Mouse (Mus musculus): ENCODE results near the gene 2810004N23Rik.
A peak's percentile ranks its signal among the peaks of the same experiment; 100 is the strongest.

Gene 2810004N23Rik

DNA sequence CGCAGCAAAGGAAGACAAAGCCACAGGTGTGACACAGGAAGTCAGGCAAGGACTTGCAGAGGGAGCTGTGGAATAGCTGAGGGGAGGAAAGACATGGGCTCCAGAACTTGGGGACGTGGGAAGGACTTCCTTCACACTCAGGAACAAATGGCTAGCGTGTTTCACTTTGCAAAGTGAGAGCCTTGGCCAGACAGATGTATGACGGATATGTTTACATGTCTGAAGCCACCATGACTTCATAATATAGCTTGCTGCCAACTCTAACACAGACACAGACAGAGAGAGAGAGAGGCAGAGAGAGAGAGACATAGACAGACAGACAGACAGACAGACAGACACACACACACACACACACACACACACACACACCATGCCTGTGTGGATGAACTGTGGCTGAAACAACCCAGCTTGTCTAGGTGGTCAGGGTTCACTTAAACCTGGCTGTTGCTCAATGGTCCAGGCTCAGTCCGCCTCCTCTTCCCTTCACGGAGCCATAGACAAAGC, 43.3 kb downstream of the 2810004N23Rik start:
- DNase-seq (ENCODE audit: low read depth) = no peak

DNA sequence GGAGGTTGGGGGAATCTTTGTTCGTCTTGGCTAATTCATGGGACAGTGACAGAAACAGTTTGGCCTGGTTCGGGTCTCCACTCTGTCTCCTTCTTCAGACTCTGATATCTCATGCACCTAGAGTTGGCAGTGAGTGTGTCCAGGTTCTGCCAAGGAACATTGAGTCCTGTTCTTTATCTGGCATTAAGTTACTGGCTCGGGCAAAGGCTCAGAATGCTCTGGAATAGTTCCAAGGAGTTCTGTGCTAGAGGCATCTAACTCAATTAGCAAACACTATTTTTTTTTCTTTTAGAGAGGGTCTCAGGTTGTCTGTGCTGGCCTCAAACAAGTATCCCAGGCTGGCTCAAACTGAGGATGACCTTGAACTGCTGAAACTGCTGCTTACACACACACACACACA, 45.6 kb downstream of the 2810004N23Rik start:
- no peak for DNase-seq (ENCODE audit: low read depth)

DNA sequence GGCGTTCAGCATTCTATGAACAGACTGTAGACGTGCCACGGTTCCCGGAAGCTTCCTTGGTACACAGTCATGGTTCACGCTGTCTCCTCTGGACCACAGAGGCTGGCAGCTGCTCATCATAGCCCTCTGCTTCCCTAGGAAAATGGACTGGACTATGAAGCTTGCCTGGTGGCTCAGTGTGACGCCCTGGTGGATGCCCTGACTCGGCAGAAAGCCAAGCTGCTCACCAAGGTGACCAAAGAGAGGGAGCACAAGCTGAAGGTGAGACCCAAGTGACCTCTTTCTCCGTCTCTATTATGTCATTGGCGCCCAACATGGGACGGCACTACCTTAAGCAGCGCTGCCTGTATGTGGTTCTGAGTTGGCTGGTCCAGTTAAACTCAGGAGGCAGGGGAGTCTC, 46.1 kb downstream of the 2810004N23Rik start:
- no peak for DNase-seq (ENCODE audit: low read depth)

DNA sequence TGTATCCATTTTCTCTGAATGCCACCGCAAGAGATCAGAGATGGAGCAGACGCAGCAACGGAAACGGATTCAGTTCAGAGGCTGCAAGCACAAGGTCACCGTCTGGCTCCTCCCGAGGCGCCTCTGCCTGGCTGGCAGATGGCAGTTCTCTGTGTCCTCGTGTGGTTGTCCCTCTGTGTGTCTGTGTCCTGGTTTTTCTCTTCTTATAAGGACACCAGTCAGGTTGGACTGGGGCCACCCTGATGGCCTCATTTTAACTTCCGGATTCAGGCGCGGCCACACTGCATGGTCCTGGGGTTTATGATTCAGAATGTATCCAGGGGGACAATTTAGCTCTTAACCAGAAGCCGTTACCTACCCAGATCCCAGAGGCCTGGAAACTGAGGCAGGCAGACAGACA, 47.0 kb downstream of the 2810004N23Rik start:
- no peak for DNase-seq (ENCODE audit: low read depth)

DNA sequence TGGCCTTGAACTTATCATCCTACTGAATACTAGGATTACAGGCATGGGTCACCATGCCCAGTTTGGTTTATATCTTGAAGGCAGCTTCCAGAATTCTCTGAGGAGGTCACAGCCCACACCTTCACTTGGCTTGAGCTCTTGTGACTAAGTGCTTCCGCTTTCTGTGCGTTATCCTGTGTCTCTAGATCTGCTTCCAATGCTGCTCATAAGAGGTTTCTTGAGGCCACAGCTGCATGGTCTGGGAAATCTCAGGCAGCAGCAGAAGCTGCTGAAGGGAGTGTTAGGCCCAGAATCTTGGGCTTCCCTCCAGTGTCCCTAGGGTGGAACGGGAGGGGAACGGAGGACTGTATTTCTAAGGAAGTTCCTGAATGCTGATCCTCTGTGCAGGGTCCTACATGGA, 49.6 kb downstream of the 2810004N23Rik start:
- DNase-seq (ENCODE audit: low read depth) = no peak

DNA sequence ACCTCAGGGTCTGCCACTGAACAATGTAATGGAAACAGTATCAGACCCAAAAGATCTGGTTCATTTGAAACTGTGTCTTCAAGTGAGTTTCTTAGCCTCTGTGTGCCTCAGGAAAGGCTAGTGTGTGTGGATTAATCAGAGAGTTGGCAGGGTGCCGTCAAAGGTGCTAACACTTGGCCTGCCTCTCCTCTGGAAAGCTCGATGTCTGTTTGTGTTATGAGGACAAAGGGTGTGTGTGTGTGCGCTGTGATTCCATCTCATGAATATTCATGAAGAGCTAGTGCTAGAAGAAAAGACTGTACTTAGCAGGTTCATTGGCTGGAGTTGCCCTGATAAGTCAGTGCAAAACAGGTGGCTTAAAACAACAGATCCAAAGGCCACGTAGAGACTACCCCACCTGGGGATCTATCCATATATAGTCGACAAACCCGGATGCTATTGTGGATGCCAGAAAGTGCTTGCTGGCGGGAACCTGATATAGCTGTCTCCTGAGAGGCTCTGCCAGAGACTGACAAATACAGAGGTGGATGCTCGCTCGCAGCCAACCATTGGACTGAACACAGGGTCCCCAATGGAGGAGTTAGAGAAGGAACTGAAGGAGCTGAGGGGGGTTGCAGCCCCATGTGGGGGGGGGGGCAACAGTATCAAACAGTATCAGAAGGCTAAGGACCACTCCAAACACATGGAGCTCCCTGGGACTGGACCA, 52.1 kb downstream of the 2810004N23Rik start:
- no peak for DNase-seq (ENCODE audit: low read depth)

DNA sequence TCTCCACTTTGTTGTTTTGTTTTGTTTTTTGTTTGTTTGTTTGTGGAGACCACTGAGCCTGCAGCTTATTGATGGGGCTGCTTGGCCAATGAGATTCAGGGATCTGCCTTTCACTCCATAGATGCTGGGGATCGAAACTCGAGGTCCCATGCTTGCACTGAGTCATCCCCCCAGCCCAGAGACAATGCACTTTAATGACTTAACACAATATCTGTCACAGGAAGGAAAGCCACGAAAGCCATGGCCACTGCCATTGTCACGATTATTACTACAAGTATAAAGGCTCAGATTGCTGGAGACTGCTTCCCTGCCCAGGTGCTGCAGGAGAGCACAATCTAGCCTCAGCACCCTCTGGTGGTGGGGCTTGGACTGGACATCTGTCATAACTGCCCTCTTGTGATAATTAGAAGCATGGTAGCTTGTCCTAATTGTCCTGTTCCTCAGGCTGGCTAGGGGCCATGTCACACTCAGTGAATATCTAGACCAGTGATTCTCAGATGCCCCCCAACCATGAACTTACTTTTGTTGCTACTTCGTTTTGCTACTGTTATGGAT, 52.8 kb downstream of the 2810004N23Rik start:
- no peak for DNase-seq (ENCODE audit: low read depth)

DNA sequence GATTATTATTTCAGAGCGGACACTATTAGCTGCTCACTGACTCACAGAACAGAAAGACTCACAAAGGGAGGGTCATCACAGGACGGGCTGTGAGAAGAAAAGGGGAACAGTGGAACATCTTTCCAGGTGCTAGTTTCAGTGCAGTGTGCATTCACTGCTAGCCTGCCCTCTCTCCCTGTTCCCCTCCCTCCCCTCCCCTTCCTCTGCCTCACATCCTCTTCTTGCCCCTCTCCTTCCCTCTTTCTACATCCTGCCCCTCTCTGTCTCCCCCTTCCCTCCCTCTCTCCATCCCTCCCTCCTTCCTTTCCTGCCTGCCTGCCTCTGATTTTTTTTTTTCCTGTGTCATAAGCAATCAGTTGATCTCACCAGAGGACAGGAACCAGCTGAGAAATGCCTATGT, 53.5 kb downstream of the 2810004N23Rik start:
- no peak for DNase-seq (ENCODE audit: low read depth)

DNA sequence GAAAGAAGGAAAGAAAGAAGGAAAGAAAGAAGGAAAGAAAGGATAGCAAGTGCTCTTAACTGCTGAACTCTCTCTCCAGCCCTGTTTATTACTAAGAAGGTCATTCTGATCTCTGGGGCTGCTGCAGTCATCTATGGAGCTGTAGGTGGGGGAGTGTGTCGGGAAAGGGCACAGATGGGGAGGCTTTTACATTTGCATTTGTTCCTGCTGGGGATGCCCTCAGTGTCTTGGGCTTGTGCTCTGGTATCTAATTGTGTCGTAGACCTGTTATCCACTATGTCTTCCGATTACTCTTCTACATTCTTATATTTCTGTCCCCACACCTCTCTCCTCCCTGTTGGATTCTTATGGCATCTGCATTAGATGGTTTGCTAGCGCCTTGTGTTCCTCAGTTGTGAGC, 56.9 kb downstream of the 2810004N23Rik start:
- DNase-seq (ENCODE audit: low read depth) = no peak

DNA sequence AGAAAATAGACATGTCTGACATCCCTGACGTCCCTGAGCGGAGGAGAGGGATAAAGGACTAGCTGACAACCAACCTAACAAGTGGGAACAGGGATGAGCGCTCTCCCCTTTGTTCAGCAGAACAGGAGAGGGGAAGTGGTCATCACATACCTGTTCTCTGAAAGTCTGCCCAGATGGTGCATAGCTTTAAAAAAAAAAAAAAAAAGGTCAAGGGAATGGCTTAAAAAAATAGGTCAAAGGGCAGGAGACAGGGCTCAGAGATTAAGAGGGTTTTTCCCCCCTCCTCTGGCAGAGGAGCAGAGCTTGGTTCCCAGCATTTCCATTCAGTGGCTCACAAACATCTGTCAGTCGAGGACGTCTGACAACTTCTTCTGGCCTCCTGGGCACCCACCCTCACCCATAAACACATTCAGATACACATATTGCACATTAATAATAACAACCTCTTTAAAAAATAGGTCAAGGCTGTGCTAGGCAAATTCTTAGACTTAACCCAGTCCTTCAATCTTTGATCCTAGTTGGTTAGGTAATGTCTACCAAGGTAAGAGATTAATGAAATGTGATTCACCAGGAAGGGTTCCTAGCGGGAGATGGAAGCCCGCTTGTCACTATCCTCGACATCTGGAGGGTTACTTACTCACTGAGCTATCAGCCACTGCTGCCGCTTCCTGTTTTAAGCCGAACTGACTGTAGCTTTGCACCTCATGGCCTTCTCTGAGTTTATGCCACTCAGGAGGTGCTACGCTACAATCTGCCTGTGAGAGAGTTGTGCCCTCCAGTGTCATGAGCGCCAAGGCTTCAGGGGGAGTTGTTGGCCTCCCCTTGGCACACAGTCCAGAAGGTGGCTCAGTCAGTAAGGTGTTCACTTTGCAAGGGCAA, 58.9 kb downstream of the 2810004N23Rik start:
- DNase-seq (ENCODE audit: low read depth) = no peak

DNA sequence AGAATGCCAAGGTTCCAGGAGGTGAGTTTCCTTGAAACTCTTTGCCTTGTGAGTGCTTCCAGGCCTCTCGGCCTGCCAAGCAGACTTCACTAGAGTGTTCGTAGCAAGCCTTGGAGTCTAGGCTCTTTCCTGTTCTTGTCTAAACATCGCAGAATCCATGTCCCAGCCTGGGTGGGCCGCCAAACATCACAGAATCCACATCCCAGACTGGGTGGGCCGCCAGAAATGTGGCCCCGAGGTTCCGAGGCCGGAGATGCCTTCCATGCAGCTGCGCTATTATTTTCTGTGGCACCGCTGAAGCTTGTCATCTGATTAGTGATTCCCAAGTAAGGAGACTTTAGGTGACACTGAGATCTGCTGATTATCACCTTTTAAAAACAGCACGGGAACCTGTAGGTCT, 62.4 kb downstream of the 2810004N23Rik start:
- no peak for DNase-seq (ENCODE audit: low read depth)

DNA sequence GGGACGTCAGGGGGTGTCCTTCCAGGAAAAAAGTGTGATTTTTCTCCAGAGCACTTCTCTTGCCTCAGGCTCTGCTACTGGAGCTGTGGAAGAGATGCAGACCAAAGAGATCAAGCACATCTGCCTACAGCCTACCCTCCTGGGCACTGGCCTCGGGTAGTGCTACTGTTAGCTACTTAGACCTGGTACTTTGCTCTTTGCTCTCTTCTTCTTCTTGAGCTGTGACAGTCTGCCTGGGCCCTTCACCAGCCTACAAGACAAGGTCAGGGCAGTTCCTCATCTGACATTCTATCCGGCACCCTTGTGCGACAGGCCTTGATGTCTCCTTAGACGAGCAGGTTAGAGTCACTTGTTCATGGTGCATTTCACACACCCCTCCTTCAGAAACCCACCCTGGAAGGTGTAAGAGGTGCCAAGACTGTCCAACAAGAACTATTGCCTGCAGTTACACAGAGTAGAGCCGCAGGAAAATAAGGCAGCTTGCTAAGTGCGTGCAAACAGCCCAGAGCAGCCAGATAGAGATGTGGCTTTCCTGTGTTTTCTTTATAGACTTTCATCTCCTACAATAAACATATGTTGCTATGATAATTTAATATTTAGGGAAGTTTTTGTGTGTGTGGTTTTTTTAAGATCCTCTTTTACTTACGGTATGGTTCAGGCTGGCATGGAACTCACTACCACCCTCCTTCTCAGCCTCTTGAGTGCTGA, 67.0 kb downstream of the 2810004N23Rik start:
- no peak for DNase-seq (ENCODE audit: low read depth)

DNA sequence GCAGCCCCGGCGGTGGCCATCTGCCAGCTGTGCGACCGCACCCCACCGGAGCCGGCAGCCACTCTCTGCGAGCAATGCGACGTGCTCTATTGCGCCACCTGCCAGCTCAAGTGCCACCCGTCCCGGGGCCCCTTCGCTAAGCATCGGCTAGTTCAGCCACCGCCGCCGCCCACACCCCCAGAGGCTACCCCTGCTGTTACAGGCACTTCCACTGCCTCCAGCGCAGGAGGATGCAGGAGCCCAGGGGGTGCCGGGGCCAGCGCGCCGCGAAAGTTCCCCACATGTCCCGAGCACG, 68.5 kb downstream of the 2810004N23Rik start:
- DNase-seq (ENCODE audit: low read depth) = no peak

DNA sequence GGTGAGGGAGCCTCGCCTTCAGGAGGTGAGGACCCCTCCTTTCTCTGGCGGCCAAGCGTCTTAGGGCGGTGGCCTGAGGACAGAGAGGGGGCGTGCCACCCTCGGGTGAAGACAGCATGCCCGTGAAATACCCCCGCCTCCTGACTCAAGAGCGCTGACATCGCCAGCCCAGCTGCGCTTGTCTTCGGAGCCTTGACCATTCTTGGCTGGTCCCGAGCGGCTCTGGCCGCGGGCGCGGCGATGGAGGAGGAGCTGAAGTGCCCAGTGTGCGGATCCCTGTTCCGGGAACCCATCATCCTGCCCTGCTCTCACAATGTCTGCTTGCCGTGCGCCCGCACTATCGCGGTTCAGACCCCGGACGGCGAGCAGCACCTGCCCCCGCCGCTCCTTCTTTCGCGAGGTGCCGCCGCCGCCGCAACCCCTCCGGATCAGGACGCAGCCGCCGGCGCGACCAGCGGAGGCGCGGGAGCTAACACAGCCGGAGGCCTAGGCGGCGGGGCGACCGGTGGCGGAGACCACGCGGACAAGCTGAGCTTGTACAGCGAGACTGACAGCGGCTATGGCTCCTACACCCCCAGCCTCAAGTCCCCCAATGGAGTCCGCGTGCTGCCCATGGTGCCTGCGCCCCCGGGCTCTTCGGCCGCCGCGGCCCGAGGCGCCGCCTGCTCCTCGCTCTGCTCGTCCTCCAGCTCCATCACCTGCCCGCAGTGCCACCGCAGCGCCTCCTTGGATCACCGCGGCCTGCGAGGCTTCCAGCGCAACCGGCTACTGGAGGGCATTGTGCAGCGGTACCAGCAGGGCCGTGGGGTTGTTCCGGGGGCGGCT, 69.0 kb downstream of the 2810004N23Rik start:
- DNase-seq (ENCODE audit: low read depth) = no peak

DNA sequence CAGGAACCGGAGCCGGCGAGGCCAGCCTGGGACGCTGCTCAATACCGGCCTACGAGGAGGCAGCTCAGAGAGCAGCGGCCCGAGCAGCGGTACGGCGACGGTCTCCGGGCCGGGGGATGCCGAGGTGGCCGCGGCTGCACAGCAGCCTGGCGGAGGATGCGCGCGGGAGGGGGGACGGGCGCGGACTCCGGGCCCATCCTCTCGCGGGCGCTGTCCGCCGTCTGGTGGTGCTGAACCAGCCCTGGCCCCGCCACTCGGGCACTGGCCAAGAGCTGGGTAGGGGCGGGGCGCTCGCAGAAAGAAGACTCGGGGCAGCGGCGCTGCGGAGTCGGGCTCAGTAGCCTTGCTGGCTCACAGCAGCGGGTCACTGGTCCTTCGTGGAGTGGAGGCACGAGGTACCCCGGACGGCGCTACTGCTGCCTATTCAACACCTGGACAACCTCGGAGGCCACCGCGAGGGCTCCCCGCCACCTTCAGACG, 69.7 kb downstream of the 2810004N23Rik start:
- DNase-seq (ENCODE audit: low read depth) = peak; percentile 55

DNA sequence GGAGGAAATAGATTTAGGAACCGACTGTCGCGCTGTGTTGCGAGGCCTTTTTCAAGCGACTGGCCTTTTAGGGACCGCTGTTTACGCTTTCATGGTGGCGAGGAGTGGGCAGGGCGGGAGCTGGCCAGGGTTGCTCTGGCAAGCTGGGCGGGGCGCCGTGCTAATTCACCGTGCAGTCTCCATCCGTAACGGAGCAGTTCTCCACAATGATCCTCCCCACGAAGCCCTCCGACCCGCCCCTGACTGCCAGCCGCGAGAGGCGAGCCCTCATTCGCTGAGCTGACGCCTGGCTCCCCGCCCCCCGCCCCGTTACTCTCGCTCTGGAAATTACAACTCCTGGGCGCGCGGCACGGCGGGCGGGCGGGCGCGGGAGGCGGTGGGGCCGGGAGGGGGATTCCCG, 70.2 kb downstream of the 2810004N23Rik start, which contains the start of gene Trim67:
Trim67 (plus strand) TSS at position 385 of the 400 bp plus-strand sequence.
- DNase-seq (ENCODE audit: low read depth) = no peak

DNA sequence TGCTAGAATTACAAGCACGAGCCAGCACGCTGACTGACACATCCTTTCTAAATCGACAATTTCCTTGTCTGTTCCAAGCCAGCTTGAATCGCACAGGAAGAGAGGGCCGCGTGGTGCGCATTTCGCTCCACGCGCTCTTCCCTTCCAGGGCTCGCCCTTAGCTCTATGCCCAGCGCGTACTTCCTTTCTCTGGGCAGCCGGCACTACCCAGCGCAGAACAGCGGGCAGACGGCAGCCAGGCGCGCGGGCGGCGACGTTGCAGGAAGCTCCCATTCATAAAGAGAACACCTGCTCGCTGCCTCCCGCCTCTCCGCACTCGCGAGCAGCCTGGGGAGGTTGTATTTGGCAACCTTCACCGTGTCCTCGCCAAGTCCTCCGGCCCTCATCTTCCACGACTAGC, 70.7 kb downstream of the 2810004N23Rik start:
- no peak for DNase-seq (ENCODE audit: low read depth)

DNA sequence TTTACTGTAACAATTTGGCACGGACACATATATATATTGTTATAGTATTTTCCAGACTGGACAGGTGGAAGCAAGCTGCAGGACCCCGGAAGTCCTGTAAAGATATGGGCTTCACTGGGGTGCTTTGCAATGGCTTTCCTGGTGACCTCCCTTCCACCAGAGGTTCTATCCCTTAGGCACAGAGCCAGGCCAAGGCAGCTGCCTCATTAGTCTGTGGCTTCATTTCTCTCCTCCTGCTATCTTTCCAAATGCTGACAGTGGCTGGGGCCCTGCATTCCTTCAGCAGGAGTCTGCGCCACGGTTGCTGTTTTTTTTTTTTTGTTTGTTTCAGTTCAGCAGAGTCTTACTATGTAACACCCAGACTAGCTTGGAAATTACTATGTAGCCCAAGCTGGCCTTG, 71.2 kb downstream of the 2810004N23Rik start:
- DNase-seq (ENCODE audit: low read depth) = no peak

DNA sequence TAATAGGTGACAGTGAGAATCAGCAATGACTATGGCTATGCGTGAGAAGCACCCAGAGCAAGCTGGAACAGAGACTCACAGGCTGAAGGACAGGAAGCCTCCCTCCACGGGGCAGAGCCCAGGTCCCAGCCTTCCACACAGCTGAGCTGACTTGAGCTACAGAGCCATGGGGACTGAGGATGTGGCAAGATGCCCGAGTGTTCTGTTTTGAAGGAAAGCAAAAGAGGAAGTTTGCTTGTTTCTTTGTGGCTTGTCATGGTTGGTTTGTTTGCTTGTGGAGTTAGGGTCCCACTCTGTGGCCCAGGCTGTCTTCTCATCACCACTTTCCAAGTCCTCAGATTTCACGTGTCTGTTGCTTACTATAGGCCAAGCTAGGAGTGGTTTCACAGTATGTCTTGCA, 72.2 kb downstream of the 2810004N23Rik start:
- DNase-seq (ENCODE audit: low read depth) = no peak

Measured in c-Kit-positive CD71-positive TER-119-negative erythroid progenitor cells, embryonic 14.5 days (primary cell).